Mouse (Mus musculus): Measurements from ENCODE around the gene Rnf10. TPM values are rescaled to one million over a fixed set of nuclear protein-coding genes. Genes with fewer than 3 reads are reported as not detected.

Gene Rnf10
- polyA plus RNA-seq, 1 experiment = 220 TPM

- TF ChIP-seq POLR2A (IDR thresholded peaks at IDR 0.05; ENCODE audit: borderline replicate concordance, extremely low read depth, insufficient read depth, insufficient read length, poor library complexity, severe bottlenecking) (no peak), CTCF (IDR thresholded peaks at IDR 0.05; ENCODE audit: borderline replicate concordance, extremely low read depth, insufficient read depth, insufficient read length) (no peak)
- no peak for DNase-seq (ENCODE audit: low read depth)
Measured at GRCm38 (mm10) chr5:115261880-115262279, 10.8 kb downstream of the Rnf10 start.

- DNase-seq (ENCODE audit: low read depth) = no peak
- no peak for TF ChIP-seq POLR2A (IDR thresholded peaks at IDR 0.05; ENCODE audit: borderline replicate concordance, extremely low read depth, insufficient read depth, insufficient read length, poor library complexity, severe bottlenecking)
- no peak for TF ChIP-seq CTCF (IDR thresholded peaks at IDR 0.05; ENCODE audit: borderline replicate concordance, extremely low read depth, insufficient read depth, insufficient read length)
Measured at GRCm38 (mm10) chr5:115261141-115261540, 11.6 kb downstream of the Rnf10 start.

GRCm38 (mm10) chr5:115260356-115260755, 12.3 kb downstream of the Rnf10 start:
- no peak for DNase-seq (ENCODE audit: low read depth)
- TF ChIP-seq POLR2A (IDR thresholded peaks at IDR 0.05; ENCODE audit: borderline replicate concordance, extremely low read depth, insufficient read depth, insufficient read length, poor library complexity, severe bottlenecking) (no peak), CTCF (IDR thresholded peaks at IDR 0.05; ENCODE audit: borderline replicate concordance, extremely low read depth, insufficient read depth, insufficient read length) (no peak)

GRCm38 (mm10) chr5:115256909-115257546, 15.7 kb downstream of the Rnf10 start:
- TF ChIP-seq CTCF (IDR thresholded peaks at IDR 0.05; ENCODE audit: borderline replicate concordance, extremely low read depth, insufficient read depth, insufficient read length) (no peak), POLR2A (IDR thresholded peaks at IDR 0.05; ENCODE audit: borderline replicate concordance, extremely low read depth, insufficient read depth, insufficient read length, poor library complexity, severe bottlenecking) (no peak)
- DNase-seq (ENCODE audit: low read depth) = no peak

- TF ChIP-seq CTCF (IDR thresholded peaks at IDR 0.05; ENCODE audit: borderline replicate concordance, extremely low read depth, insufficient read depth, insufficient read length) = no peak
- TF ChIP-seq POLR2A (IDR thresholded peaks at IDR 0.05; ENCODE audit: borderline replicate concordance, extremely low read depth, insufficient read depth, insufficient read length, poor library complexity, severe bottlenecking) = no peak
- no peak for DNase-seq (ENCODE audit: low read depth)
Measured at GRCm38 (mm10) chr5:115255472-115255871, 17.2 kb downstream of the Rnf10 start.

GRCm38 (mm10) chr5:115240191-115240590, 32.5 kb downstream of the Rnf10 start:
- no peak for DNase-seq (ENCODE audit: low read depth)
- no peak for TF ChIP-seq CTCF (IDR thresholded peaks at IDR 0.05; ENCODE audit: borderline replicate concordance, extremely low read depth, insufficient read depth, insufficient read length)
- TF ChIP-seq POLR2A (IDR thresholded peaks at IDR 0.05; ENCODE audit: borderline replicate concordance, extremely low read depth, insufficient read depth, insufficient read length, poor library complexity, severe bottlenecking) = no peak

- peak; percentile 19 for DNase-seq (ENCODE audit: low read depth)
- TF ChIP-seq CTCF (IDR thresholded peaks at IDR 0.05; ENCODE audit: borderline replicate concordance, extremely low read depth, insufficient read depth, insufficient read length) (no peak), POLR2A (IDR thresholded peaks at IDR 0.05; ENCODE audit: borderline replicate concordance, extremely low read depth, insufficient read depth, insufficient read length, poor library complexity, severe bottlenecking) (no peak)
Measured at GRCm38 (mm10) chr5:115238729-115239195, 33.9 kb downstream of the Rnf10 start.

GRCm38 (mm10) chr5:115237803-115238728, 34.6 kb downstream of the Rnf10 start:
- peak; percentile 94 for DNase-seq (ENCODE audit: low read depth)
- peak; percentile 78; the same call in 1 of the 2 replicates for TF ChIP-seq POLR2A (IDR thresholded peaks at IDR 0.05; ENCODE audit: borderline replicate concordance, extremely low read depth, insufficient read depth, insufficient read length, poor library complexity, severe bottlenecking)
- no peak for TF ChIP-seq CTCF (IDR thresholded peaks at IDR 0.05; ENCODE audit: borderline replicate concordance, extremely low read depth, insufficient read depth, insufficient read length)

- peak; percentile 93 for DNase-seq (ENCODE audit: low read depth)
- TF ChIP-seq POLR2A (IDR thresholded peaks at IDR 0.05; ENCODE audit: borderline replicate concordance, extremely low read depth, insufficient read depth, insufficient read length, poor library complexity, severe bottlenecking) = no peak
- peak; percentile 99 for TF ChIP-seq CTCF (IDR thresholded peaks at IDR 0.05; ENCODE audit: borderline replicate concordance, extremely low read depth, insufficient read depth, insufficient read length)
Measured at GRCm38 (mm10) chr5:115235786-115236263, 36.9 kb downstream of the Rnf10 start, which contains the start of gene Pop5. Pop5 (plus strand) TSS chr5:115235836.

- no peak for TF ChIP-seq CTCF (IDR thresholded peaks at IDR 0.05; ENCODE audit: borderline replicate concordance, extremely low read depth, insufficient read depth, insufficient read length)
- TF ChIP-seq POLR2A (IDR thresholded peaks at IDR 0.05; ENCODE audit: borderline replicate concordance, extremely low read depth, insufficient read depth, insufficient read length, poor library complexity, severe bottlenecking) = no peak
- peak; percentile 77 for DNase-seq (ENCODE audit: low read depth)
Measured at GRCm38 (mm10) chr5:115235323-115235771, 37.4 kb downstream of the Rnf10 start.

- TF ChIP-seq POLR2A (IDR thresholded peaks at IDR 0.05; ENCODE audit: borderline replicate concordance, extremely low read depth, insufficient read depth, insufficient read length, poor library complexity, severe bottlenecking) (no peak), CTCF (IDR thresholded peaks at IDR 0.05; ENCODE audit: borderline replicate concordance, extremely low read depth, insufficient read depth, insufficient read length) (no peak)
- no peak for DNase-seq (ENCODE audit: low read depth)
Measured at GRCm38 (mm10) chr5:115234519-115234918, 38.2 kb downstream of the Rnf10 start.

Measured in brain, embryonic 14.5 days (tissue).